Mouse (Mus musculus) adrenal gland, postnatal 4 days (tissue): ENCODE results near the gene Scd1. TPM values are rescaled to one million over a fixed set of nuclear protein-coding genes. Genes with fewer than 3 reads are reported as not detected.
A peak's percentile ranks its signal among the peaks of the same experiment; 100 is the strongest.

Source experiments
- DNase-seq, 2 experiments: peaks; one replicate each; pipeline ENCODE4 v3.0.0; 2021 to 2022; ENCODE audit warnings: low spot score in 2 of 2, mixed read lengths in 2 of 2
- long read RNA-seq, 2 experiments: library from polyadenylated mRNA; stranded (forward); transcript quantifications; one replicate each; pipeline ENCODE4 v2.0.0; 2021
- total RNA-seq, 2 experiments: library from RNA; stranded (reverse); gene quantifications; 2 replicates each; pipeline ENCODE4 v1.2.3; 2021

Scd1 gene
- 100 to 1,000 TPM; 121 to 159 TPM for total RNA-seq
- long read RNA-seq, experiment 1, full-length matches to known transcripts: 11 of 13 reads
- long read RNA-seq, experiment 1, partial matches to known transcripts: 1 of 13 reads
- long read RNA-seq, experiment 1, other reads (novel, unspliced or antisense): 1 of 13 reads
- long read RNA-seq, experiment 2, full-length matches to known transcripts: 4 of 12 reads
- long read RNA-seq, experiment 2, partial matches to known transcripts: 8 of 12 reads
- long read RNA-seq, experiment 2, other reads (novel, unspliced or antisense): 0 of 12 reads

DNA sequence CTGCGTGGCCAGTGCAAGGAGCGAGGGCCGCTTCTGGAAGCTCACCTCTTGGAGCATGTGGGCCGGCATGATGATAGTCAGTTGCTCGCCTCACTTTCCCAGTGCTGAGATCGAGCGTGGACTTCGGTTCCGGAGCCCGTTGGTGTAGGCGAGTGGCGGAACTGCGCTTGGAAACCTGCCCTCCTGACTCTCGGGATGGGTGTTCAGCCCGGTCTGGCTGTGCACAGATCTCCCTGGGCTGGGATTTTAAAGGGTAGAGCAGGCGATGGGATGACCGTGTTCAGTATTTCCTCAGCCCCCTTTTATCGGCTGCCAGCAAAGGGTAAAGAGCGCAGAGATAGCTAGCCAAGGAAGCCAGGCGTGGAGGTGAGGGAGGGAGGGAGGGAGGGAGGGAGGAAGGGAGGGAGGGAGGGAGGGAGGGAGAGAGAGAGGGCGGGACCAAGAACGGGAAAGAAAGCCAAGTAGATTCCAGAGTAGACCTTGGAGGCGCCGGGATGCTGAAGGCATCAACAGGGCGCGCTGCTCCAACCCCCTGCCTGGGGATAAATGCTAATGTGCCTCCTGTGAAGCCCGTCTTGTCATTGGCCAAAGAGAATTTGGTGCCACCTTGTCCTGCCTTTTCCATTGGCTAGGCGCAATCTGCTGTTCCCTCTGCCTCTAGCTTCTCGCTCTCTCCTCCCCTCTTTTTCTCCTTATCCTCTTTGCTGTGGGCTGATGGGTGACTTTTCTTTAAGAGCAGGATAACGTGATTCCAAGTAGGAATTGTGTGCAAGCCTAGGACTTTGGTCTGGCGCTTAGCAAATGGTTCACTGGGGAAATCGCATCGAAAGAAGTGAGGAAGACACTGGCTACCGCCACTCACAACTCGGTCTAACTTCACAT lies at the start of gene Scd1:
TSS of gene Scd1 (minus strand) at position 539 of the 882 bp plus-strand sequence.
- no peak for DNase-seq

- no peak for DNase-seq
Measured at GRCm38 (mm10) chr19:44455356-44455755, 47.7 kb upstream of the Scd1 start.

- no peak for DNase-seq
Measured at GRCm38 (mm10) chr19:44454862-44455261, 47.2 kb upstream of the Scd1 start.

- no peak for DNase-seq
Measured at GRCm38 (mm10) chr19:44447927-44448326, 40.2 kb upstream of the Scd1 start.

- no peak for DNase-seq
Measured at GRCm38 (mm10) chr19:44445755-44446154, 38.1 kb upstream of the Scd1 start.

DNA sequence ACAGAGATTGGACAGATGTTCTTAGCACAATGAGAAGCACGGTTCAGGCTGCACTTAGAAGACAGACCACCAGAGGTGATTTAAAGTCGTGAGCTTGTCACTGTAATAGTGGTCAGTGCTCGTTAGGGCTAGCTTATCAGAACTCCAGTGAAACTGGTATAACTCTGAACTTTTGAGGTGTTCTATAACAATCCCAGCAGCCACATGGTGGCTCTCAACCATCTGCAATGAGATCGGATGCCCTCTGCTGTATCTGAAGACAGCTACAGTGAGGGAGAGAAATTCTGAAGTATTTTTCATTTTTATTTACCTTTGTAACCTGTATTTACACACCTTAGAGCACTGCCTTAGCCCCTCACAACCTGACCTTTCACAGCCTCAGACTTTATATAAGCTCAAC lies 31.6 kb upstream of the Scd1 start:
- DNase-seq: no peak

DNA sequence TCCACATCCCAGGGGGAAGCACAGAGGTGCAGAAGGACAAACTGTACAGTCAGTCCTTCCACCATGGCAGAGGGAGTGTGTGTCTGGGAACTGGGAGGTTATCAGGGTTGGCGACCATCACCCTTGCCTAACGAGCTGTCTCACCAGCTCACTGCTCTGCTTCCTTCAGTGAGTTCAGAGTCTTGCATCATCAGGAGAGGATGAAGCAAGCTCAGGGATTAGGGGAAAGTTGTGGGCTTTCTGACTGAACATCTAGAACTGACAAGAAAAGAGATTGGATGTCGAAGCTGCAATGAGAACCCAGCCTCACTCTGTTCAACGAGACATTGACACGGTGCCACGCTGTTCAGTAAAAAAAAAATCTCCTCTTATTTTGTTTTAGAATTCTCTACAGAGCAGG lies 30.3 kb upstream of the Scd1 start:
- DNase-seq: no peak

DNA sequence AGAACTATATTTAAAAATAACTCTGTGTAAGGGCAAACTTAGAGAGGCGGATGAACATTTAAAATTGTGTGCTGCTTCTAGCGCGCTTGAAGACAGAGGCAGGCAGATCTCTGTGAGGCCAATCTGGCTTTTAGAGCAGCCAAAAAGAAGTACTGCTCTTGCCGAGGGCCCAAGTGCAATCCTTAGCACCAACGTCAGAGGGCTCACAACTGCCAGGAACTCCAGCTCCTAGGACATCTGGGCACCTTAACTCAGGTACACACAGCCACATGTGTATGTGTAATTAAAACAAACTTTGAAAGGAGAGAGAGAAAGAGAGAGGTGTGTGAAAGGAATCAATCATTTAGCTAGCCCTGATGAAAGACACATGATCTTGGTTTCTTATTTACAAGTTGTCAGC lies 24.4 kb upstream of the Scd1 start:
- no peak for DNase-seq

DNA sequence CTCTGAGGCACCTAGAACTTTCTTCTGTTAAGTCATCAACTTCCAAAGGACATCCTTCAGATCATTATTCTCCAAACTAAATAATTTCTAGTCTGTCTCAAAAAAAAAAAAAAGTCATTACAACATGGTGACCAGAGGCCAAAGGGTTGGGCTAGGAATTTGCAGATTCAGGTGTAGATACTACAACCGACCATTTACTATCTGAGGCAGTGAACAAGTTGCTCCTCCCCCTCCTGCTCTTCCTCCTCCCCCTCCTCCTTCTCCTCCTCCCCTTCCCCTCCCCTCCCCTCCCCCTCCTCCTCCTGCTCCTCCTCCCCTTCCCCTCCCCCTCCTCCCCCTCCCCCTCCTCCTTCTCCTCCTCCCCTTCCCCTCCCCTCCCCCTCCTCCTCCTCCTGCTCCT lies 20.0 kb upstream of the Scd1 start:
- DNase-seq: no peak

DNA sequence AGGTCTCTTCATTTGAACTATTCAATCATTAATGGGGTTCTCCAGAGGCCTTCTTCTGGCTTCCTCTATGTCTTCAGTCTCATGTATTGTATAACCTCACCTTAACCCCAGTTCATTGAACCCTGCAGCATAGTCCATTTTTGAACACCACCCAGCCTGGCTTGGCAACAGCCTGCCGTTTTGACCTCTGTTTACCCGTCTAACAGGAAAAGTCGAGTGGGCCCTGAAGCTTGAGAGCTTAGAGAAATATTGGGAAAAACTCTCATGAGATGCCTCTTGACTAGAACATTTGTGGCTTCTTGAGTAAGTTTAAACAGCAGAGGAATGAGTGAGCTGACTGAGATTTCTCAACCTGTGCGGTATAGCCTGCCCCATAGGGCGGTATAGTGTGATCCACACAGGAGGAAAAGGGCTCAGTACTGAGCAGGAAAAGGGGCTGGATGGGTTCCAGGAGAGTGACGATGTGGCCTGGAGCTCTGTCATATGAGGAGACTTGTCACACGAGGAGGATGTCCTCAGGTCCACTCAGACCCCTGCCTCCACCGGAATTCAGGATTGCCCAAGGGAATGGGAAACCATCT lies 14.5 kb upstream of the Scd1 start:
- no peak for DNase-seq

GRCm38 (mm10) chr19:44419530-44419929 lies 11.9 kb upstream of the Scd1 start:
- no peak for DNase-seq

DNA sequence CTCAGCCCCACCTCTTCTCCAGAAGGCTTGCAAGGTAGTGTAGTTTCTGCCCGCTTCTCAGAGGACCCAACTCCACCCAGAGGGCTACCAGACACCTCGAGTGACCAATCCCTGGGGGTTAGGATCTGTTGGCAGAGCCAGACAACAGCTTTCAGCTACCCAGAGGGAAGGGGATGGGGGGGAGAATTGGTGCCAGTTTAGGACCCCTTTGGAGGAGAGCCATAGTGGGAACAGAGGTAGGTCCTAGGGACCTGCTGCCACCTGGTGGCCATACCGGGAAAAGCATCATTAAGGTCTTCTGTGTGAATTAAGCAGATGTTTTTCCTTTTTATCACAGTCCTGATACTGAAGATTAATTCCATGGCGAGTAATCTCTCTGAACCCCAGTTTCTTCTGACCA lies 11.3 kb upstream of the Scd1 start:
- peak; percentile 40 to 47 for DNase-seq

DNA sequence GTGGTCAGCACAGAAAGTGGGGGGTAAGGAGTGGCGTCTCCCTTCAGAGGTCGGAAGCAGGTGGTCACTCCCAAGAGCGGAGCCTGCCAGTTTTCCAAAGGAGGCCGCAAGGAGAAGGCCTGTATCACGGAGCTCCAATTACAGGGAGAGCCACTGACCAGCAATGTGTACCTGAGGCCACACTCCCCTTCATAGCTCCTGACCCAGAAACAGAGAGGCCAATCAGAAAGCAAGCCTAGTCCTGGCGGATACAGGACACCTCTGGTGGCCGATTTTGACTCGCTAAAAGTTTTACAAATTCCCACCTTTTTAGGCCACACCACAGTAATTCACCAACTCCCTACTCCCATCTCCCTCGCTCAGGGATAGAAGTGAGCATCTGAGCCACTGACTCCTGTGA lies 10.9 kb upstream of the Scd1 start:
- no peak for DNase-seq

DNA sequence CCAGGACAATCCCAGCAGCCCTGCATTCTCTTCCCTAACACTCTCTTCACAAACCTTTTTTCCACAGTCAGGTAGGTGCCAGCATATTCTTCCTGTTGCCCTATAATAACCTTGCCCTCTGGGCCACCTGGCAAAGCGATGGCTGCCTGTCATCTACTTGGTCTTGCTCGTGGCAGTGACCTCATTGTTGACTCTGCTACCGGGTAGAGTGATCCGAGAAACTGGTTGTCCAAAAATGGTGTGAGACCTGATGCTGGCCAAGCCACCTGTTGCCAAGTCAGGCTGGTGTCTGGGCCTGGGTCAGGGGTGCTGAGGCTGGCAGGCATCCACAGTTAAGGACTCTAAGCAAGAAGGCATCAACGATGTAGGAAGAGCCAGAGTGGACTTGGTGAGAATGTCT lies 10.4 kb upstream of the Scd1 start:
- DNase-seq: no peak

DNA sequence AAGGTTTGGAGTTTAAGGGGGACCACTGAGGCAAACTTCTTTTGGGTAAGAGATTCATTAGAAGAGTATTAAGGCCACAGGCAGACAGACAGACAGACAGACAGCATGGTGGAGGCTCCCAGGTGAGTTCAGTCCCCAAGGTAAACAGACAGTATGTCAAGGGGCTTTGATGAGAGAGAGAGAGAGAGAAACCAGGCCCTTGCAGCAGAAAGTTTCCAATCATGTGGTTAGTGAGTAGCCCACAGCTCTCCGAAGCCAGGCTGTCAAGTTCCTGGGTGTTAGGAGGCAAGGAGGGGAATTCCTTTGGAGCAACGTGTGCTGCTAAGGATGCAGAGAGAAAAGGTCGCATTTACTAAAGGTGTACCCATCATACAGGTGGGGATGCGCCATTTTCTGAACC lies 9.8 kb upstream of the Scd1 start:
- DNase-seq: no peak

GRCm38 (mm10) chr19:44416240-44416639 lies 8.6 kb upstream of the Scd1 start:
- DNase-seq: no peak

- no peak for DNase-seq
Measured at GRCm38 (mm10) chr19:44415464-44415863, 7.8 kb upstream of the Scd1 start.

- DNase-seq: no peak
Measured at GRCm38 (mm10) chr19:44410269-44410992, 2.8 kb upstream of the Scd1 start.

GRCm38 (mm10) chr19:44408595-44408994 lies 916 bp upstream of the Scd1 start:
- DNase-seq: no peak

- peak; percentile 15 to 24 for DNase-seq
Measured at GRCm38 (mm10) chr19:44408223-44408545, 505 bp upstream of the Scd1 start.

- no peak for DNase-seq
Measured at GRCm38 (mm10) chr19:44403546-44403945, 4.1 kb downstream of the Scd1 start.
